Mouse (Mus musculus): Measurements from ENCODE around the gene Dedd2. TPM values are rescaled to one million over a fixed set of nuclear protein-coding genes. Genes with fewer than 3 reads are reported as not detected.

The Dedd2 gene
- total and polyA plus RNA-seq, 3 experiments = 14.3 to 21.7 (median 18.4) TPM

DNA sequence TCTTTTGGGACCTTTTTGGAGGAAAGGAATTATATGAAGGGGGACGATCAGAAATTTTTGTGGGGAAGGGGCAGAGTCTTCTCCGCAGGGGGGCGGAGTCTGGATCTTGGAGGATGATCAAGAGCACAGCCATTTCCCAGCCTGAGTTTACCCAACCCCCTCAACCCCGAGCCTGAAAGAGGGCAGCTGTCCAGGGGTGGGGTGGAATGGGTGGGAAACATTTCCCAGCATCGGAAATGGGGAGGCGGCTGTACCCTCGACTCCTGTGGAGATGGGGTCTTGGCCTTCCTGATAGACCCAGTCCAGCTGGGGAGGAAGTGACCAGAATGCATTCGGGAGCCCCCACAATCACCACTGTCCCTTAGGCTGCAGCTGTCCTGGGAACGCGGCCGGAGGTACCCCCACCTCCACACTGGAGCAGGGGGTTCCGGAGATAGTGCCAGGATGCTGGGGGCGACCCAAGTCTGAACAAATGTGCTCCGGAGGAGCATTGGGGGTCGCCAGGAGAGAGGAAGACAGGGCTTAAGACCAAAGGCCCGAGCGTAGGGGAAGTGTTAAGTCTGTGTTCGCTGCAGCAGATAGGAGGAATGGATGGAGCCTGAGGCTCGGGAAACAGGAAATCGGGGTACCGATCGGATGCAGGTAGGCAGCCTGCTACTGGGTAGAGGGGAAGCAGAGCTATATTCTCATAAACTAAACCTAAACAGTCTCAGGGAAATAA, 30.8 kb upstream of the Dedd2 start:
- TF ChIP-seq POLR2A (IDR thresholded peaks at IDR 0.05; ENCODE audit: insufficient read depth, low read depth, low read length) (no peak; the same call in none of the 2 replicates), CTCF (IDR thresholded peaks at IDR 0.05) (no peak), EP300 (IDR thresholded peaks at IDR 0.05; ENCODE audit: insufficient read depth, low read depth, low read length) (0 out of 2 replicates have a peak, but pooled peaks have one; percentile 15)
- WGBS = 7% methylated on average over 22 of the region's 22 CpGs
- intact Hi-C loops (cut with DNase I) = no loop called here
- Histone ChIP-seq H3K9ac (ENCODE audit: low read depth, low read length) (peak overlapping the region; percentile 69), H3K79me2 (replicated peaks; ENCODE audit: control insufficient read depth, insufficient read depth, low read length) (peaks cover 6% of the 10 kb centered on the region; the same call in 1 of the 2 replicates), H3K27ac (peak overlapping the region; percentile 98), H3K27me3 (ENCODE audit: control insufficient read depth, insufficient read depth, low read length) (no peaks in the 10 kb centered on the region), H3K4me1 (ENCODE audit: control insufficient read depth, insufficient read depth, low read length) (peaks cover 12% of the 10 kb centered on the region), H3K36me3 (ENCODE audit: control insufficient read depth, insufficient read depth, low read length) (no peaks in the 10 kb centered on the region), H3K4me3 (peak overlapping the region; percentile 96)
- peak; percentile 75 to 80 for DNase-seq

DNA sequence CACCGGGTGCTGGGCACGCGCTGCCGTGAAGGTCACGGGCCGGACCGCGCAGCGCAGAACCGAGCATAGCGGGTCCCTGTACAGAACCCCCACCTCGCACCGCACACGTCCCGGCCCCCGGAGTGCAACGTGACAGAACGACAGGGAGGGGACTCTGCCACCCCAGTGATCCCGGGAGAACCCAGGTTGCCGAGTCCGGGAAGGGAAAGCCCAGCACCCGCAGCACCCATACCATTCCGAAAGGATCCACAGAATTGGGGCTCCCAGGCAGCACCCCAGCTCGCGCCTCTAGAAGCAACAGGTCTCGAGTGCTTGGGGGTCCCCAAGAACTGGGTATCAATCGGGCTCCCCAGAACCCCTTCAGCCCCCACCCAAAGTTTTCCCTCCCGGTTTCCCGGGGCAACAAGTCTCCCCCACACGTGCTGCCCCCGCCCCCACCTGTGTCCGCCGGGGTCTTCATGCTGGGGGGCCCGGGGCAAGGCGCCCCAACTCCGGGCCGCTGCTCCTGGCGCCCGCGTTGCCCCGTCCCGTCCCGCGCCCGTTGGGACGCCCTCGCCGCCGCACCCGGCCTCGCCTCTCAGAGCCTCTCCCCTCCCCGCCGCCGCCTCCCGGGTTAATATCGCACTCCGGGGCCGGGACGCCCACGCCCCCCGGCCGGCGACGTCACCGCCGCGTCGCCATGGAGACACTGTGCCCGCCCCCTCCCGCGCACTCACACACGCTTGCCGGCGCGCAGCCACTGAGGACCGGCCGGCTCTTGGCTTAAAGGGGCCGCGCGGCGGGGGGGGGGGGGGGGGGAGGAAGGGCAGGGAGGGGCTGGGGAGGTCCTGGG, 29.9 kb upstream of the Dedd2 start, which contains the start of gene Erf:
TSS of gene Erf (minus strand) at position 621 of the 832 bp plus-strand sequence.
- intact Hi-C loops (cut with DNase I) = loop anchor here (1.0 kb wide), 1 partner anchor 28 kb away; no protein-coding TSS in a partner anchor
- Histone ChIP-seq H3K4me3 (peak within 1 kb of the TSS; percentile 96), H3K9ac (ENCODE audit: low read depth, low read length) (peak within 1 kb of the TSS; percentile 96), H3K36me3 (ENCODE audit: control insufficient read depth, insufficient read depth, low read length) (no peaks in the 10 kb centered on the region; the same call in 1 of the 2 replicates), H3K79me2 (replicated peaks; ENCODE audit: control insufficient read depth, insufficient read depth, low read length) (peaks cover 6% of the 10 kb centered on the region; the same call in 1 of the 2 replicates), H3K4me1 (ENCODE audit: control insufficient read depth, insufficient read depth, low read length) (peaks cover 15% of the 10 kb centered on the region), H3K27ac (peak within 1 kb of the TSS; percentile 98), H3K27me3 (ENCODE audit: control insufficient read depth, insufficient read depth, low read length) (no peaks in the 10 kb centered on the region)
- peak; percentile 96 to 98 for DNase-seq
- no peak for TF ChIP-seq EP300 (IDR thresholded peaks at IDR 0.05; ENCODE audit: insufficient read depth, low read depth, low read length)
- peak; percentile 73 for TF ChIP-seq POLR2A (IDR thresholded peaks at IDR 0.05; ENCODE audit: insufficient read depth, low read depth, low read length)
- WGBS = 1% methylated on average over 77 of the region's 81 CpGs

DNA sequence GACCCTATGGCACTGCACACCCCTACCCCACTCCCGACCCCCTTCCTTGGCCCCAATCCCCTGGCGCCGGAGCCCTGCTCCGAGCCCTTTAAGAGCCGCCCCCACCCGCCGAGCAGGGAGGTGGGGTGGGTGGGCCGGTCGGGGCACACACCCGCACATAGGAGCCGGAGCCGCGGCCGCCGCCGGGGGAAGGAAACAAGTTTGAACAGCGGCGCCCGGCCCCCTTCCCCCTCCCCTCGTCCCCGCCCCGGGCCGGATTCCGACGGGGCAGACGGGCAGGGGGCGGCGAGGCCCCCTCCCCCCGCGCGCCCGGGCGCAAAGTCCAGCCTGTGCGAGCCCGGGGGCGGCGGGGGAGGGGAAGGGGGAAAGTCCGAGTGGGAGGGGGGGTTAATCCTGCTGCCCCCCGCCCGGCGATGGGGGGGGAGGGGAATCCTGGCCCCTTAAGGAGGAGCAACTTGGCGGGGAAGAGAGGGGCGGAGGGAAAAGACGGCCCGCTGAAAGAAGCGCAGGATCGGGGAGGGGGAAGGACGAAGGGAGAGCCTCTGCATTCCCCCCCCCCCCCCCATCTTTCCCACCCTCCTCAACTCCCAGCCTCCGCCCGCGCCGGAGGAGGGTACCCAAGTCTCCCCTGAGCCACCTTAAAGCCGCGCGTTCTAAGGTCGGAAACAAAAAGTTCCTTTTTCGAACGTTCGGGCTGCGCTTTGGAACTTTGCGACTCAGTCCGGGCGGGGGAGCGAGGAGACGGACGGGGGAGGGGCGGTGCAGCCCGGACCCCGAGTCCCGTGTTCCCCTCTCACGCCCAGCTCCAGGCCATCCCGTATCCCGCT, 29.1 kb upstream of the Dedd2 start:
- Histone ChIP-seq H3K4me1 (ENCODE audit: control insufficient read depth, insufficient read depth, low read length) (peaks cover 15% of the 10 kb centered on the region), H3K4me3 (peak overlapping the region; percentile 96), H3K36me3 (ENCODE audit: control insufficient read depth, insufficient read depth, low read length) (no peaks in the 10 kb centered on the region; the same call in 1 of the 2 replicates), H3K79me2 (replicated peaks; ENCODE audit: control insufficient read depth, insufficient read depth, low read length) (peaks cover 7% of the 10 kb centered on the region; the same call in 1 of the 2 replicates), H3K27ac (peak overlapping the region; percentile 98), H3K9ac (ENCODE audit: low read depth, low read length) (peak overlapping the region; percentile 96), H3K27me3 (ENCODE audit: control insufficient read depth, insufficient read depth, low read length) (no peaks in the 10 kb centered on the region)
- 0 out of 2 replicates have a peak, but pooled peaks have one; percentile 29 for TF ChIP-seq POLR2A (IDR thresholded peaks at IDR 0.05; ENCODE audit: insufficient read depth, low read depth, low read length)
- TF ChIP-seq CTCF (IDR thresholded peaks at IDR 0.05) = no peak
- TF ChIP-seq EP300 (IDR thresholded peaks at IDR 0.05; ENCODE audit: insufficient read depth, low read depth, low read length) = no peak
- DNase-seq = peak; percentile 85 to 88
- WGBS = 1% methylated on average over 46 of the region's 73 CpGs
- intact Hi-C loops (cut with DNase I) = loop anchor here (1.0 to 5.0 kb wide), 3 partner anchors 29 to 148 kb away; partner anchors contain the start of gene Lipe

DNA sequence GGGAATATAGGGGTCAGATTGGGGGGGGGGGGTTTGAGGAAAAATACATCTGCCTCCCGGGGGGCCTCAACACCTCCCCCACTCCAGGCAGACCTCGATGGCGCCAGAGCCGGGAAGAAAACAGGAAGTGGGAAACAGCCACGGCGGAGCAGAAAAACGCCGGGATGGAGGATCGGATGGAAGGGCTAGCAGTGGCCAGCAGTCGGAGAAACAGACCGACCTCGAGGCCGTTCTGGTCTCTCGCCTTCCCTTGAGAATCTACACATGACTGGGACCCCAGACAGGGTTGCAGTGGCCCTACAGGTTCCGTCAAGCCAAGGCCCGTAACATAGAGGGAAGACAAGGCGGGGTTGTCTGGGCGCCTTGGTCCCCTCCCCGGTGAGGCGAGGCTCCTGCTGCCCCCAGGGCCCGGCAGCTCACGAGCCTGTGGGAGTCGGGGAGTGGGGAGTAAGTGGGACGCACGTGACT, 28.5 kb upstream of the Dedd2 start:
- Histone ChIP-seq H3K27me3 (ENCODE audit: control insufficient read depth, insufficient read depth, low read length) (no peaks in the 10 kb centered on the region), H3K79me2 (replicated peaks; ENCODE audit: control insufficient read depth, insufficient read depth, low read length) (peaks cover 7% of the 10 kb centered on the region; the same call in 1 of the 2 replicates), H3K36me3 (ENCODE audit: control insufficient read depth, insufficient read depth, low read length) (no peaks in the 10 kb centered on the region; the same call in 1 of the 2 replicates), H3K27ac (peak overlapping the region; percentile 98), H3K9ac (ENCODE audit: low read depth, low read length) (peak overlapping the region; percentile 96), H3K4me3 (peak overlapping the region; percentile 96), H3K4me1 (ENCODE audit: control insufficient read depth, insufficient read depth, low read length) (peaks cover 15% of the 10 kb centered on the region)
- TF ChIP-seq CTCF (IDR thresholded peaks at IDR 0.05) (no peak), EP300 (IDR thresholded peaks at IDR 0.05; ENCODE audit: insufficient read depth, low read depth, low read length) (no peak), POLR2A (IDR thresholded peaks at IDR 0.05; ENCODE audit: insufficient read depth, low read depth, low read length) (no peak)
- WGBS = 0% methylated on average over 25 of the region's 25 CpGs
- DNase-seq = no peak
- intact Hi-C loops (cut with DNase I) = loop anchor here (5.0 kb wide), 2 partner anchors 128 to 148 kb away; partner anchors contain the start of gene Lipe

Data from heart, adult 2 months (tissue).